Mouse (Mus musculus) heart, postnatal 14 days (tissue): ENCODE data around the gene Vmn2r41. TPM values are rescaled to one million over a fixed set of nuclear protein-coding genes. Genes with fewer than 3 reads are reported as not detected.
"Not testable (repeated sequence)": the region's sequence is repeated elsewhere in the genome, so short reads cannot be mapped to it uniquely, and the experiment has no call there.

Experiments used
- DNase-seq, 2 experiments: peaks; one replicate each; pipeline ENCODE4 v3.0.0; 2021 to 2022
- intact Hi-C: fragments of 180-260 bp; cut with DNase I; formaldehyde crosslinking; loops from one replicate; pipeline ENCODE4 v1.15.1; 2025
- long read RNA-seq, 2 experiments: library from polyadenylated mRNA; stranded (forward); transcript quantifications; one replicate each; pipeline ENCODE4 v2.0.0; 2021
- total RNA-seq, 2 experiments: library from RNA; stranded (reverse); gene quantifications; 2 replicates each; pipeline ENCODE4 v1.2.3; 2021

The Vmn2r41 gene
- not detected for total RNA-seq
- long read RNA-seq, experiment 1: 0 reads
- long read RNA-seq, experiment 2: 0 reads

DNA sequence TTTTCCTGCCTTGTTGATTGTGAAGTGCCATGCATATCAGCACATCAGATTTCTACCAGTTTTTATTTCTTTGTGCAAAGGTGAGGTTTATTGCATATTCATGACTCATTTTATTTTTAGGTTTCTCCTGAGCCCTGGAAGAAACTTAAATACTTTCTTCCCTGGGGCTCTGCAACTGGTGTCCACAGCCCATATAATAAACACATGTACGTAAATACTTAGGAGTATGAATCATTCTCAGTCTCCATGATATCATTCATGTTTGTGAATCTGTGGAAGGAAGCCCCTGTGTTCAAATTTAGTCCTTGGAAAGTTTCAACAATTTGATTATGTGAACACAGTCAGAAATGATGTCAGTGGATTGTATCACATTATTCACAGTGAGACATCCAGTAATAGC lies at the start of gene Vmn2r41:
TSS of gene Vmn2r41 (minus strand) at position 101 of the 400 bp plus-strand sequence.
- DNase-seq, intact Hi-C loops: not testable (repeated sequence)

DNA sequence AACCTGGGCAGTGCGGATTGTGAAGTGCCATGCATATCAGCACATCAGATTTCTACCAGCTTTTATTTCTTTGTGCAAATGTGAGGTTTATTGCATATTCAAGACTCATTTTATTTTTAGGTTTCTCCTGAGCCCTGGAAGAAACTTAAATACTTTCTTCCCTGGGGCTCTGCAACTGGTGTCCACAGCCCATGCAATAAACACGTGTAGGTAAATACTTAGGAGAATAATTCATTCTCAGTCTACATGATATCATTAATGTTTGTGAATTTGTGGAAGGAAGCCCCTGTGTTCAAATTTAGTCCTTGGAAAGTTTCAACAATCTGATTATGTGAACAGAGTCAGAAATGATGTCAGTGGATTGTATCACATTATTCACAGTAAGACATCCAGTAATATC lies 38.8 kb upstream of the Vmn2r41 start, which contains the start of gene Vmn2r42:
TSS of gene Vmn2r42 (minus strand) at position 101 of the 400 bp plus-strand sequence.
- intact Hi-C loops, DNase-seq: not testable (repeated sequence)

DNA sequence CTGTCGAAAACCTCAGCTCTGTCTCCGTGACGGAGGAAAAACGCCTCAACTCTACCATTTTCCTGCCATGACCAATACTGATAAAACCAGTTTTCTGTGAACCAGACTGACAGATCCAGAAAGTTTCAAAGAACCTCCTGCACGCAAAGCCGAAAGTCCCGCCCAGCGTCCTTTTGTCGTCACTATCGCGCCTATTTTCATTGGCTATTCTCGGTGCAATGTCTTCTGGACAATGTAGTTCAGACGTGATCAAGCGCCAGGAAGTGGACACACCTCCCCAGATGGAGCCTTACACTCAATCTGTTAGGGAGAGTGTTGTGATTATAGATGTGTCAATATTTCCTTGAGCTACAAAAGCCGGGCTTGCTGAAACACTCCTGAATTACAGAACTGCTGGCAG lies 68.6 kb downstream of the Vmn2r41 start:
- peak; percentile 16 to 50 for DNase-seq
- intact Hi-C loops: not testable (repeated sequence)

Other genes with a start within 250 kb of the Vmn2r41 start
- gene Vmn2r42, start 38.7 kb upstream of the Vmn2r41 start, total RNA-seq: not detected
- not detected for gene Vmn2r43, start 98.9 kb upstream of the Vmn2r41 start, total RNA-seq
- not detected for gene Vmn2r44, start 221.7 kb upstream of the Vmn2r41 start, total RNA-seq